Mouse (Mus musculus) hindbrain, embryonic 15.5 days (tissue): ENCODE measurements around the gene Lmtk3. TPM values are rescaled to one million over a fixed set of nuclear protein-coding genes. Genes with fewer than 3 reads are reported as not detected.

Experiments
- ATAC-seq: fragments of 200-750 bp; cut with Nextera tagmentation; 2 replicates; pipeline ENCODE4 v1.8.0; 2017; ENCODE audit warnings: low read depth, moderate number of reproducible peaks, moderate TSS enrichment; ENCODE audit not compliant: low FRiP score
- H3K27ac ChIP-seq: fragments of 300-500 bp; sonication (generic); replicated peaks from 2 replicates; pipeline ENCODE4 v1.5.1; 2015; ENCODE audit warnings: mild to moderate bottlenecking, inconsistent platforms
- H3K27me3 ChIP-seq: fragments of 300-500 bp; sonication (generic); 2 replicates; pipeline ENCODE4 v1.6.1; 2015; ENCODE audit warnings: control low read depth, inconsistent platforms
- H3K36me3 ChIP-seq: fragments of 300-500 bp; sonication (generic); 2 replicates; pipeline ENCODE4 v1.6.1; 2015; ENCODE audit warnings: control low read depth, inconsistent platforms
- H3K4me1 ChIP-seq: fragments of 300-500 bp; sonication (generic); replicated peaks from 2 replicates; pipeline ENCODE4 v1.6.1; 2015; ENCODE audit warnings: control low read depth, inconsistent platforms
- H3K4me2 ChIP-seq: fragments of 300-500 bp; sonication (generic); 2 replicates; pipeline ENCODE4 v1.6.1; 2015; ENCODE audit warnings: moderate library complexity, mild to moderate bottlenecking, inconsistent platforms
- H3K4me3 ChIP-seq: fragments of 300-500 bp; sonication (generic); 2 replicates; pipeline ENCODE4 v1.5.1; 2015; ENCODE audit warnings: mild to moderate bottlenecking, inconsistent platforms
- H3K9ac ChIP-seq: fragments of 300-500 bp; sonication (generic); 2 replicates; pipeline ENCODE4 v1.6.1; 2015; ENCODE audit warnings: inconsistent platforms
- H3K9me3 ChIP-seq: fragments of 300-500 bp; sonication (generic); 2 replicates; pipeline ENCODE4 v1.6.1; 2016; ENCODE audit warnings: control low read depth, inconsistent platforms
- WGBS: fragments of 180-500 bp; shearing (Covaris S2); methylation state at CpG from one replicate; pipeline ENCODE4 v1.1.7; 2015; 5-methylcytosine and 5-hydroxymethylcytosine counted together
- polyA plus RNA-seq: library from polyadenylated mRNA; unstranded; fragments of >200 nt; fragmentation: Nextera tagmentation; extraction: Ambion mirVana; gene quantifications from 2 replicates; pipeline ENCODE4 v1.2.1, GENCODE M21; 2015

The Lmtk3 gene
- polyA plus RNA-seq, 1 experiment from 2014 or later = 20.1 TPM

DNA sequence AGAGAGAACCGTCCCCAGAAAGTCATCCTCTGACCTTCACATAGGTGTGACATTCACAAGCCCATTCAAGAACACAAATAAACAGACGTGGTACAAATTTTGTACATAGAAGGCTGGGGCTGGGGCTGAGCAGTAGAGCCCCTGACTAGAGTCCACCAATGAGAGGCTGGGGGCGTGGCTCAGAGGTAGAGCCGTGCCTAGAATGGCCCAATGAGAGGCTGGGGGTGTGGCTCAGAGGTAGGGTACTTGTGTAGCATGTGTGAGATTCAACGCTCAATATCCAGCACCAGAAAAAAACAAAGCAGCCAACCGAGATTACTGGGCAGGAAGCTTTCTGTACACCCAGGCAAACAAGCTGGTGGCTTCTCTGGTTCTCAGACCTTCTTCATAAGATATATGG lies 27.8 kb upstream of the Lmtk3 start:
- WGBS = 53% methylated on average over 6 of the region's 6 CpGs
- Histone ChIP-seq H3K9ac (no peak overlapping the region), H3K4me1 (peaks cover 9% of the 10 kb centered on the region), H3K4me3 (no peak overlapping the region), H3K27ac (no peak overlapping the region), H3K27me3 (peaks cover 25% of the 10 kb centered on the region; the same call in 1 of the 2 replicates), H3K36me3 (no peaks in the 10 kb centered on the region), H3K9me3 (no peaks in the 10 kb centered on the region), H3K4me2 (no peak overlapping the region)
- no peak for ATAC-seq

- H3K4me3 ChIP-seq = no peak overlapping the region
- no peak overlapping the region for H3K9ac ChIP-seq
Observed at GRCm38 (mm10) chr7:45759400-45759799, 24.1 kb upstream of the Lmtk3 start.

DNA sequence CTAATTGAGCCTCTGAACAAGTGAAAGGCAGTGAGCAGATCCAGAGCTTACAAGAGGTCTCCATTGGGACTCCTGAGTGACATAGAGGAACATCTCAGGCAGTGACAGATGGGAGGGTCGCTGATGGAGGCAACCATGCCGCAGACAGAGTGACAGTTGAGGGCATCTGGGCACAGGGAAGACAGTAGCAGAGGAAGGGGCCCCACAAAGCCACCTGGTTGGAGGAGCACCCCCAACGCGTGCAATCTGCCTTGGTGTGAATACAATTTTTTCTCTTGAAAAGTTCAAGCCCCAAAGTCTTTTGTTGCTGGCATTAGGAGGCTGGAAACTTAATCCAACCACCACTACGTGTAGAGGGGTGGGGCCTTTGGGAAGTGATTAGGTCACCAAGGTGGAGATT lies 23.4 kb upstream of the Lmtk3 start:
- no peak for ATAC-seq
- H3K4me1 ChIP-seq = peaks cover 9% of the 10 kb centered on the region

More at GRCm38 (mm10) chr7:45759400-45759799, 24.1 kb upstream of the Lmtk3 start:
- no peaks in the 10 kb centered on the region for H3K36me3 ChIP-seq
- no peak for ATAC-seq
- no peak overlapping the region for H3K27ac ChIP-seq
- peaks cover 9% of the 10 kb centered on the region for H3K4me1 ChIP-seq
- H3K27me3 ChIP-seq = peaks cover 25% of the 10 kb centered on the region; the same call in 1 of the 2 replicates
- peak overlapping the region; percentile 39 for H3K4me2 ChIP-seq
- H3K9me3 ChIP-seq = no peaks in the 10 kb centered on the region
- WGBS = 11% methylated on average over 16 of the region's 27 CpGs

GRCm38 (mm10) chr7:45765995-45766394 lies 17.5 kb upstream of the Lmtk3 start:
- Histone ChIP-seq H3K27ac (no peak overlapping the region), H3K27me3 (no peaks in the 10 kb centered on the region), H3K4me3 (no peak overlapping the region), H3K4me1 (no peaks in the 10 kb centered on the region), H3K9ac (no peak overlapping the region), H3K36me3 (no peaks in the 10 kb centered on the region), H3K4me2 (no peak overlapping the region), H3K9me3 (no peaks in the 10 kb centered on the region)
- no peak for ATAC-seq
- 65% methylated on average over 8 of the region's 8 CpGs for WGBS

More for the DNA sequence above, 23.4 kb upstream of the Lmtk3 start:
- Histone ChIP-seq H3K9me3 (no peaks in the 10 kb centered on the region), H3K36me3 (no peaks in the 10 kb centered on the region), H3K4me2 (no peak overlapping the region), H3K27me3 (peaks cover 25% of the 10 kb centered on the region; the same call in 1 of the 2 replicates), H3K9ac (no peak overlapping the region), H3K4me3 (no peak overlapping the region), H3K27ac (no peak overlapping the region)
- 61% methylated on average over 5 of the region's 5 CpGs for WGBS

DNA sequence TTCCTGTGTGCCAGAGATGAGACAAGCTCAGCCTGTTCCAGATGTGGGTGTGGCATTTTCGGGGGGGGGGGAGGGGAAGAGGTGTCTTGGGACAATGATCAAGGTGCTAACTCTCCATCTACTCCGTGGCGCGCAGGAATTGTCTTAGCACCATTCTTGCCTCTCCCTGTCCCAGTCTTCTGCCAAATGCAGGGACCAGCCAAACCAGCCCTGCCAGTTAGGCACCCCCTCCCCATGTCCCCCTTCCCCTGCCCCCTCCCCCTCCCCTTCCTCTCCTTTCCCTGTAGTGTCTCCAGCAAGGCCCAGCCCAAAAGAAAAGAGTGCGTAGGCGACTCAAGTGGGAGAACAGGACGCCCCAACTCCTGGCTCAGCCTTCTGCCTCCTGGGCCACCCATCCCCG lies 16.8 kb upstream of the Lmtk3 start:
- Histone ChIP-seq H3K9me3 (no peaks in the 10 kb centered on the region), H3K36me3 (no peaks in the 10 kb centered on the region), H3K27ac (no peak overlapping the region), H3K4me1 (no peaks in the 10 kb centered on the region), H3K4me2 (no peak overlapping the region), H3K27me3 (no peaks in the 10 kb centered on the region), H3K9ac (no peak overlapping the region), H3K4me3 (no peak overlapping the region)
- WGBS = 61% methylated on average over 8 of the region's 8 CpGs
- ATAC-seq = no peak

GRCm38 (mm10) chr7:45767500-45767899 lies 16.0 kb upstream of the Lmtk3 start:
- H3K4me2 ChIP-seq = no peak overlapping the region
- no peaks in the 10 kb centered on the region for H3K9me3 ChIP-seq
- no peaks in the 10 kb centered on the region for H3K4me1 ChIP-seq
- H3K27me3 ChIP-seq = no peaks in the 10 kb centered on the region
- H3K4me3 ChIP-seq = no peak overlapping the region
- no peak overlapping the region for H3K9ac ChIP-seq
- ATAC-seq = no peak
- H3K36me3 ChIP-seq = no peaks in the 10 kb centered on the region
- WGBS = 93% methylated on average over 6 of the region's 6 CpGs
- H3K27ac ChIP-seq = no peak overlapping the region

GRCm38 (mm10) chr7:45770427-45771082 lies 13.0 kb upstream of the Lmtk3 start:
- Histone ChIP-seq H3K27me3 (no peaks in the 10 kb centered on the region), H3K9me3 (no peaks in the 10 kb centered on the region), H3K4me3 (no peak overlapping the region), H3K27ac (no peak overlapping the region), H3K4me2 (no peak overlapping the region), H3K4me1 (no peaks in the 10 kb centered on the region), H3K9ac (no peak overlapping the region), H3K36me3 (no peaks in the 10 kb centered on the region)
- ATAC-seq = no peak
- WGBS = 79% methylated on average over 8 of the region's 8 CpGs

- no peaks in the 10 kb centered on the region for H3K36me3 ChIP-seq
- H3K4me1 ChIP-seq = no peaks in the 10 kb centered on the region
- H3K4me2 ChIP-seq = no peak overlapping the region
- H3K4me3 ChIP-seq = no peak overlapping the region
- no peaks in the 10 kb centered on the region for H3K27me3 ChIP-seq
- H3K9ac ChIP-seq = no peak overlapping the region
- WGBS = 69% methylated on average over 4 of the region's 4 CpGs
- no peak overlapping the region for H3K27ac ChIP-seq
- no peaks in the 10 kb centered on the region for H3K9me3 ChIP-seq
- no peak for ATAC-seq
Observed at GRCm38 (mm10) chr7:45771101-45771500, 12.4 kb upstream of the Lmtk3 start.

- ATAC-seq = no peak
- H3K4me1 ChIP-seq = 0 out of 2 replicates have a peak, but pooled peaks cover 3% of the 10 kb centered on the region
- no peak overlapping the region for H3K4me2 ChIP-seq
- H3K9me3 ChIP-seq = no peaks in the 10 kb centered on the region
- H3K27me3 ChIP-seq = no peaks in the 10 kb centered on the region
- no peaks in the 10 kb centered on the region for H3K36me3 ChIP-seq
- WGBS = 79% methylated on average over 7 of the region's 7 CpGs
- H3K4me3 ChIP-seq = no peak overlapping the region
- H3K9ac ChIP-seq = no peak overlapping the region
- no peak overlapping the region for H3K27ac ChIP-seq
Observed at GRCm38 (mm10) chr7:45775237-45775636, 8.3 kb upstream of the Lmtk3 start.

- Histone ChIP-seq H3K4me2 (peak overlapping the region; percentile 30), H3K9me3 (no peaks in the 10 kb centered on the region), H3K27me3 (no peaks in the 10 kb centered on the region), H3K4me1 (0 out of 2 replicates have a peak, but pooled peaks cover 7% of the 10 kb centered on the region), H3K9ac (no peak overlapping the region), H3K27ac (no peak overlapping the region), H3K36me3 (no peaks in the 10 kb centered on the region), H3K4me3 (no peak overlapping the region)
- ATAC-seq = no peak
- 20% methylated on average over 22 of the region's 22 CpGs for WGBS
Observed at GRCm38 (mm10) chr7:45779081-45779641, 4.4 kb upstream of the Lmtk3 start.

- WGBS = 72% methylated on average over 4 of the region's 4 CpGs
- no peak for ATAC-seq
- H3K4me3 ChIP-seq = no peak overlapping the region
- H3K36me3 ChIP-seq = no peaks in the 10 kb centered on the region
- H3K9me3 ChIP-seq = no peaks in the 10 kb centered on the region
- peaks cover 14% of the 10 kb centered on the region for H3K4me1 ChIP-seq
- no peak overlapping the region for H3K27ac ChIP-seq
- H3K9ac ChIP-seq = no peak overlapping the region
- no peaks in the 10 kb centered on the region for H3K27me3 ChIP-seq
- no peak overlapping the region for H3K4me2 ChIP-seq
Observed at GRCm38 (mm10) chr7:45782271-45782670, 1.3 kb upstream of the Lmtk3 start.

DNA sequence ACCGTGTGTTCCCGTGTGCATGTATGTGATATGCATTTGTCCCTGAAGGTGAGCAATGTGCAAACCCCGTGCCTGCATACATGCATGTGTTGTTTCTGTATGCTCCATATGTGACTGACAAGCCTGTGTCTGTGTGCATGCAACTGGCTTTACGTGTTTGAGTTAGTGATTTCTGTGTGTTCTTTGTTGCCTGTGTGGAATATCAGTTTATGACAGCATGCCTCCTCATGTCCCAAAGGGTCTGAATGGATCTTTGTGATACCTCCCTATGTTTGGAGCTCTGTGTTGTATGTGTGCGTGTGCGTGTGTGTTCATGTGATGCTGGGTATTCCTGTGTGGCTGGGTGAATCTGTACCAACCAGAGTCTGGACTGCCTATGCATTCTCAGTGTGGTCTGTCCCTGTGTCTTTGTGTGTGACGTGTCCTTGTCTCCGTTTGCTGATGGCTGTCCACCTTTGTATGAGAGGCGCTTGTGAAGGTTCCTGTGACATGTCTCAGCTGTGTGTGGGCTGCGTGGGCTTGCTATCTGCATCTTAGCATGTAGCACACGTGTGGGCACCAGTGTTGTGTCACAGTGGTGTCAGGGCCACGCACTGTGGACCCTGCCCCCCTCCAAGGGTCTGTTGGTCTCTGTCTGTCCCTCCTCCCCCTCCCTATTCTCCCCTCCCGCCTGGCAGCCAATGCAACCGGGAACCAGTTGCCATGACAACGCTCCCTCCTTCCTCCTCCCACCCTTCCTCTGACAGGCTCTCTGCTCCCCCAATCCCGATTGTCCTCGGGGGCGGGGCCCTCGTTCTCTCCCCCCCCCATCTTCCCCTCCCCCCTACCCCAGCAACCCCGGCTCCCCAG lies 1.2 kb downstream of the Lmtk3 start, which contains the start of gene Sult2b1:
TSS of gene Sult2b1 (minus strand) at position 146 of the 849 bp plus-strand sequence.
- WGBS = 9% methylated on average over 20 of the region's 20 CpGs
- Histone ChIP-seq H3K9ac (peak within 1 kb of the TSS; percentile 96), H3K4me1 (peaks cover 22% of the 10 kb centered on the region), H3K36me3 (peaks cover 23% of the 10 kb centered on the region), H3K27ac (peak within 1 kb of the TSS; percentile 97), H3K4me2 (peak within 1 kb of the TSS; percentile 64), H3K9me3 (no peaks in the 10 kb centered on the region; the same call in 1 of the 2 replicates), H3K4me3 (peak within 1 kb of the TSS; percentile 90), H3K27me3 (no peaks in the 10 kb centered on the region)
- ATAC-seq = peak; percentile 77
